Mouse (Mus musculus) brain, embryonic 14.5 days (tissue): ENCODE measurements at regions not wholly inside any gene's neighbourhood (a gene's known extent, or its start where the extent isn't known, plus 50 kb on each side); places are given as distances from the start of the nearest gene placed in this dataset.

Experiments used
- CTCF ChIP-seq: fragments of 200-500 bp; IDR thresholded peaks from 2 replicates; pipeline ENCODE4 v1.5.1; 2012; ENCODE audit warnings: inconsistent platforms, mild to moderate bottlenecking, moderate library complexity, borderline replicate concordance; ENCODE audit not compliant: insufficient read depth, insufficient read length; ENCODE audit errors: extremely low read depth
- POLR2A ChIP-seq: fragments of 200-500 bp; IDR thresholded peaks from 2 replicates; pipeline ENCODE4 v1.6.1; 2012; ENCODE audit warnings: mild to moderate bottlenecking, inconsistent platforms, borderline replicate concordance; ENCODE audit not compliant: poor library complexity, insufficient read depth, insufficient read length, severe bottlenecking; ENCODE audit errors: extremely low read depth

GRCm38 (mm10) chr16:9341245-9341644 lies 511.3 kb downstream of the 1810013L24Rik start:
- TF ChIP-seq CTCF (no peak), POLR2A (no peak)
